ENCODE assay signal across 27 mouse cellular contexts in genomic region chr3:149826757-149827156, GRCm38 (mm10).
DNase-seq lines count a peak whose midpoint lies in the region; ATAC-seq and TF ChIP-seq lines count a peak whose summit lies in the region.
"Had no signal": no experiment of that assay in that cellular context is flagged by ENCODE, and none has a peak within 500 bp of the region (broad histone marks: within the 10 kb centered on the region; RNA-seq: fewer than 3 reads in every experiment).

No protein-coding gene starts in this region.

- H3K9me3 ChIP-seq in hindbrain, embryonic 14.5 days (ENCODE audit: control insufficient read depth, low read length), result no peaks in the 10 kb centered on the region
- H3K9me3 ChIP-seq: heart, embryonic 10.5 days; heart, embryonic 15.5 days; limb, embryonic 13.5 days; liver, embryonic 15.5 days; lung, embryonic 15.5 days had no signal

- no peak for TF ChIP-seq CTCF in liver, adult 2 months (IDR thresholded peaks at IDR 0.05; ENCODE audit: low read depth, low read length)

- no peaks in the 10 kb centered on the region for H3K27me3 ChIP-seq in liver, adult 2 months (ENCODE audit: control insufficient read depth, insufficient read depth, low read length)
- no peaks in the 10 kb centered on the region for H3K27me3 ChIP-seq in hindbrain, embryonic 14.5 days (ENCODE audit: control insufficient read depth, insufficient read depth, low read length)
- H3K27me3 ChIP-seq: heart, embryonic 15.5 days; liver, embryonic 15.5 days; lung, embryonic 15.5 days had no signal

- H3K9ac ChIP-seq in liver, adult 2 months (ENCODE audit: low read depth, low read length), result no peak overlapping the region
- no peak overlapping the region for H3K9ac ChIP-seq in hindbrain, embryonic 14.5 days
- H3K9ac ChIP-seq: forebrain, postnatal 0 days; heart, embryonic 15.5 days; limb, embryonic 13.5 days; liver, embryonic 15.5 days; lung, embryonic 15.5 days had no signal

- H3K36me3 ChIP-seq in liver, adult 2 months (ENCODE audit: control insufficient read depth, insufficient read depth, low read length), result no peaks in the 10 kb centered on the region
- H3K36me3 ChIP-seq in hindbrain, embryonic 14.5 days (replicated peaks; ENCODE audit: control insufficient read depth, insufficient read depth), result no peaks in the 10 kb centered on the region
- H3K36me3 ChIP-seq: heart, embryonic 10.5 days; heart, embryonic 15.5 days; limb, embryonic 13.5 days; liver, embryonic 15.5 days; lung, embryonic 15.5 days had no signal

- no peak overlapping the region for H3K4me2 ChIP-seq in hindbrain, embryonic 14.5 days (replicated peaks)
- H3K4me2 ChIP-seq: heart, embryonic 15.5 days; limb, embryonic 13.5 days; liver, embryonic 15.5 days; lung, embryonic 15.5 days had no signal

- WGBS in liver, adult 2 months, result 51% methylated on average over 9 of the region's 9 CpGs
- 70% methylated on average over 9 of the region's 9 CpGs for WGBS in hindbrain, embryonic 14.5 days

- DNase-seq in liver, adult 2 months (ENCODE audit: extremely low read depth, low read depth, low spot score), result peak; percentile 74
- DNase-seq in liver, result no peak
- peak; percentile 26 for DNase-seq in embryo, embryonic 11 days
- DNase-seq in forelimb bud, embryonic 11.5 days (ENCODE audit: low read depth, low spot score), result peak; percentile 74
- peak; percentile 17 for DNase-seq in mesoderm, embryonic 11.5 days (ENCODE audit: low read depth, low spot score)
- no peak for DNase-seq in gastrocnemius, adult 18-20 months (ENCODE audit: low spot score)
- DNase-seq in hindbrain, embryonic 14.5 days (ENCODE audit: low spot score), result no peak
- DNase-seq: adrenal gland, postnatal 36 days; B cell, adult 2 months; cerebellum, adult 18-20 months; cerebellum, postnatal 10 days; forebrain, postnatal 0 days; gastrocnemius, postnatal 25 days; heart, adult 11 months; kidney, adult 9 months; kidney, postnatal 10 days; midbrain, embryonic 14.5 days; right cerebral cortex, postnatal 4 days; thymus, postnatal 4 days had no signal

- no peak for ATAC-seq in hindbrain, embryonic 14.5 days (ENCODE audit: low FRiP score)
- ATAC-seq: forebrain, postnatal 0 days; hindbrain, postnatal 0 days; intestine, embryonic 16.5 days had no signal

- no peak overlapping the region for H3K27ac ChIP-seq in liver, adult 2 months (replicated peaks; ENCODE audit: insufficient read depth, low read depth, low read length)
- H3K27ac ChIP-seq in hindbrain, embryonic 14.5 days, result no peak overlapping the region
- H3K27ac ChIP-seq: heart, embryonic 10.5 days; heart, embryonic 15.5 days; hindbrain, postnatal 0 days; limb, embryonic 13.5 days; liver, embryonic 15.5 days; lung, embryonic 15.5 days had no signal

- H3K4me3 ChIP-seq in liver, adult 2 months (ENCODE audit: insufficient read depth, low read depth, low read length), result no peak overlapping the region
- no peak overlapping the region for H3K4me3 ChIP-seq in hindbrain, embryonic 14.5 days (replicated peaks; ENCODE audit: low read length)
- H3K4me3 ChIP-seq: erythroblast, embryonic 14.5 days; heart, embryonic 10.5 days; heart, embryonic 15.5 days; limb, embryonic 13.5 days; liver, embryonic 15.5 days; lung, embryonic 15.5 days had no signal

- no peaks in the 10 kb centered on the region for H3K79me2 ChIP-seq in liver, adult 2 months (ENCODE audit: control insufficient read depth, insufficient read depth, low read length)

- TF ChIP-seq POLR2A in liver, adult 2 months (IDR thresholded peaks at IDR 0.05; ENCODE audit: extremely low read depth, insufficient read depth, low read length), result no peak

- no peaks in the 10 kb centered on the region; the same call in 1 of the 2 replicates for H3K4me1 ChIP-seq in liver, adult 2 months (ENCODE audit: control insufficient read depth, insufficient read depth, low read length)
- no peaks in the 10 kb centered on the region for H3K4me1 ChIP-seq in hindbrain, embryonic 14.5 days (replicated peaks; ENCODE audit: control insufficient read depth, insufficient read depth, low read length)
- H3K4me1 ChIP-seq: heart, embryonic 10.5 days; heart, embryonic 15.5 days; liver, embryonic 15.5 days; lung, embryonic 15.5 days had no signal

Comparison
In these comparisons a context has a peak if more than half of its experiments do, and no peak if none do; other contexts are left out.
1. DNase-seq: peak in liver, adult 2 months (single experiment), embryo, embryonic 11 days (single experiment), forelimb bud, embryonic 11.5 days (single experiment) and mesoderm, embryonic 11.5 days (single experiment); none in liver (single experiment), gastrocnemius, adult 18-20 months (single experiment) and hindbrain, embryonic 14.5 days (single experiment).